Mouse (Mus musculus) embryo, embryonic 10.5 days (tissue): ENCODE measurements at regions not wholly inside any gene's neighbourhood (a gene's known extent, or its start where the extent isn't known, plus 50 kb on each side); places are given as distances from the start of the nearest gene placed in this dataset.
A peak's percentile ranks its signal among the peaks of the same experiment; 100 is the strongest.
"Not testable (repeated sequence)": the region's sequence is repeated elsewhere in the genome, so short reads cannot be mapped to it uniquely, and the experiment has no call there.

Experiments
- DNase-seq: peaks from one replicate; pipeline ENCODE4 v3.0.0-alpha.2; 2015; ENCODE audit warnings: low spot score

- DNase-seq: peak; percentile 73
Measured at GRCm38 (mm10) chr4:22131751-22132736, 200.9 kb downstream of the Faxc start.

DNA sequence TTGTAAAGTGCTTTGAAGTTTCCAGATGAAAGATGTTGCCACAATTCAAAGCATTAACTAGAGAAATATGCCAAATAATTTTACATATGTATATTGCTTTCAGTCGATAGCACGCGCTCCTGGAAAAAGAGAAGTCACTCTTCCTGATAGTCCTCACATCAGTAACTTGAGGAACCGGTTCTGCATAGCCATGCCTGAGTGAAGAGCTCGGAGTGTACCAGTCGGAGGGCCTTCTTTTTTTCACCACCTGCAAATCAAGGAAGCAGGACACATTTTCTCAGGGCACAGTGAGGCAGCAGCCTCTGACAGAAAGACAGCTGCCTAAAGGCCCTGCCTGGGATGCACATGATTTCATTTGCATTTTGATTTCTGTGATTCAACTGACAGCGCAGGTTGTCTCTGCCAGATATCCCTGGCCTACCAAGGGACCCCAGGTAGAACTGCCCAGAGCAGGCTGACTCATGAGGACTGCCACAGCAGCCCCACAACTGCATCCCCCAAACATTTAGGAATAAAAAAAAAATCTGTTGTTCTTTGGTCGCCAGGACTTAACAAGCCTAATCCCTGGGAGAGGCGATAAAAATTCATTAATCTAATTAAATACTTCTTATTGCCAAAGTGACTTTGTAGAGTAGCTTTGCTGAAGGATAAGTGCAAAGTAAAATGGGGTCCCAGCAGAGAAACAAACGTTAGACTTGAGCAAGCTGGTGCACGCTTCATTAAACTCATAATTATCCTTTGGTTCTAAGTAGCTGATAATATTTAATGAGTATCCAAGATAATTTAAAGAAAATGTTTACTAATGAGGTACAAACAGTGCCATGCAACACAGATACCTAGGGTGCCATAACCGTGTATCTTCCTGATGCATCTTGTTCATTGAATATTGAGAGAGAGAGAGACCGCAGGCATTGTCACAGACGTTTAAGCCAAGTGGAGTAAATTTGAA is 202.7 kb downstream of the Faxc start:
- DNase-seq: no peak

GRCm38 (mm10) chr4:22140122-22140521 is 209.0 kb downstream of the Faxc start:
- DNase-seq: no peak

GRCm38 (mm10) chr4:22143546-22143945 is 212.4 kb downstream of the Faxc start:
- no peak for DNase-seq

- DNase-seq: not testable (repeated sequence)
Measured at GRCm38 (mm10) chr4:22144834-22145233, 212.5 kb upstream of the Fbxl4 start.

GRCm38 (mm10) chr4:22146648-22147409 is 210.5 kb upstream of the Fbxl4 start:
- DNase-seq: no peak

DNA sequence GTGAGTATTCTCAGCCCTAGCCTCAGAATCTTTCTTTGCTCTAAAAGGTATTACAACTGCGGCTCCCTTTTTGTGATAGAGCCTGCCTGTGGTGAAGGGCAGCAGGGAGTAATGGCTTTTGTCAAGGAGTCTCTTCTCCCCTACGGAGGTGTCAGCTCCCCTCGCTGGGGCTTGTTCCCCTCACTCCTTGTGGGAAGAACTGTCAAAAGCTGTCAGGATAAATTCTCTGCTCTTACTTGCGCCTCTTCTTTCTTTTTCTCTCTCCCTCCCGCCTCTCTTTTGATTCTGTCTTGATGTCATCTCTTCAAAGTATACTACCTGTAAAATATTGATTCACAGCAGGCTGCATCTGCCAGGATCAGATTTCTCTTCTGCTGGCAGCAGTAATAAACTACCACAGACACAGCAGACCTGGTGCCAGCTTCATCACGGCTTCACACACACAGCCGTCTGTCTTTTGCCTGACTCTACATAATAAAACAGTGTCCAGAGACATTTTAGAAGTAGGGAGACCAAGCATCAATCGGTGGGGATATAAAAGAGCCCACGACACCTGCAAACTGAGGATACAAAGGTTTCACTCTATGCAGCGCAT is 205.3 kb upstream of the Fbxl4 start:
- DNase-seq: no peak

DNA sequence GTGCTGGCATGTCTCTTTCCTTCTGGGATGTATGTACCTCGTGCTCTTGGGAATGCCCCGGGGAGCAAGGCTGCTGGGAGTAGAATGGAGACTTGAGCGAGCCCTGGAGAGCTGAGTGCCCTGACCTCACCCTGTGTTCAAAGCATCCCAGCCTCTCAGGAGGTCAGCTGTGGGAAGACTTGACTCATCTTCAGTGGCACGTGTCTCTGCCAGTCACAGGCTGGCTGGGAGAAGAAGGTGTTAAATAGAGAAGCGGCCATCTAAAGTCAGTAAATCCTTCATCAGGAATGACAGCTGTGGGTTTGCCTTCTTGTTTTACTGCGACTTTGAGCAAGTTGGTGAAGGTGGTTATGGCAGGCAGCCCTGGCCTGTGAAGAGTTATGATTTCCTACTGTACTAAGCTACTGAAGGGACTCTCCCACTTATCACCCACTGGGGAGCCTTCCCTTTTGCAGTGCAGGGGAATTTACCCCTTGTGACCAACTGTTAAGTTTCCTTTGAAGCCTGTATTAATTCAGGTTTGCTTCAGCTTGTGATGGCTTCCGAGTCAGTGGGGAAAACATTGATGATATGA is 204.3 kb upstream of the Fbxl4 start:
- DNase-seq: no peak

DNA sequence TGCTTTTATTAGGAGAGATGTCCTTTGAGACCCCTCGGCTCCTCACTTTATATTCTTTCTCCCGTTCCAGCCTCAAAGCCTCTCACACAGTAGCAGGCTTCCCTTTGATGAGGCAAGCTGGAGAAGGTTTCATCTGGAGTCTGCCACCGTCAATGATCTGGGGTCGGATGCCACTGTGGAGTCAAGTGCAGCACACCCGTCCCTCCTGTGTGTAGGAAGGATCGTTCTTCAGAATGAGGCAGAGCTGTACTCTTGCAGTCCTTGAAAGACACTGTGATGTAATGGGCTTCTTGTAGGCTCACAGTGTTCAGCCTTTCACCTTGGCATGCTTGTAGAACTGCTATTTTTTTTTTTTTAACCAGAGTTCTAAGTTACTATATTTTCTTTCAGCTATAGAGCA is 203.7 kb upstream of the Fbxl4 start:
- no peak for DNase-seq

DNA sequence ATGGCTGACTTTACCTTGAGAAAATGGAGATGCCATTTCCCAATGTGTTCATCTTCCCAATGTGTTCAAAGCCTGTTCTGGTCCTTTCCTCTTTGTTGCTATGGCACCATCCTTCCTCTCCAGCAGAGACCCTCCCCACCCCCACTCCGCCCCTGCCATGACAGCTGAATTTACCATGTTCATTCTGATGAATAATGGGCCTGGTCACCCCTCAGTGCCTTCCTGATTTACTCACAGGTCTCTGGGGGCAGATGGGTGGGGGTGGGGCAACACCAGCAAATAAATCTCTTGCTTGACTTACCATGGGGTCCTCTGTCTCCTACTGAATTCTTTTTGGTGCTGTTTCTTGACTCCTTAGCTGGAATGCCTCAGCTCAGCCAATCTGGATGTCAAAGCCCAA is 170.9 kb upstream of the Fbxl4 start:
- DNase-seq: peak; percentile 44

- DNase-seq: no peak
Measured at GRCm38 (mm10) chr4:22188141-22189006, 169.0 kb upstream of the Fbxl4 start.

DNA sequence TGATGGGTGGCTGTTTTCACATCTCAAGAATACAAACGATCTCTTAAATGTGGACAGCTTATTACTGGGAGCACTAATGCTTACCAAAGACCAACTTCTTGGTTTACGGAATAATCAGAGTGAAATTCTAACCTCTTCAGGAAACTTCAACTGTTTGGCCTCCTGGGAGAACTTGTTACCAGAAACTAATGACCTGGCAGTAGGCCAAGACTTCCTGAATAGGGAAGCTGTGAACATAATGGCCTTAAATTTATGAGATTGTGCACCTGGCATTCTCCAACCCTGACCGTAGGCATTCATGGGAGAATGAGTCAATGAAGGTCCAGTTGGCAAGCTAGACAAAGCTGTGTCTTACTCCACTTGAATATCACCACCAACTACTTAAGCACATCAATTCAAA is 160.8 kb upstream of the Fbxl4 start:
- no peak for DNase-seq

DNA sequence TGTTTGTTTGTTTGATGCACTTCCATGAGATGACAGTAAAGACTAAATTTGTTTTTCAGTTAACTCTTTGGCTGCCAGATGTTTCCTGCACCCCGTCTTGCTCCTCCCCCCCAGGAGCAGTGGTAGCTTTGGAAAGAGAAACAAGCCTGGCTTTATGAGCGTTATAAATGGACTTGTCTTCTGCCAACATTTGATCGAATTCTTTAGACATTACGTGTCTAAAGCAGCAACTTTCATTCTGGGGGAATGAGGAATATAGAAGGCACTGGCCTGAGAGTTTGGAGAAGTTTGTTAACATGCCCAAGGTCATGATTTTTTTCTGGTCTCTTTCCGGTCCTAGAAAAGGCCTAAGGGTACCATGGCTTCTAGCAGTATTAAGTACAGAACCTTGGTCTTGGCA is 148.8 kb upstream of the Fbxl4 start:
- no peak for DNase-seq

DNA sequence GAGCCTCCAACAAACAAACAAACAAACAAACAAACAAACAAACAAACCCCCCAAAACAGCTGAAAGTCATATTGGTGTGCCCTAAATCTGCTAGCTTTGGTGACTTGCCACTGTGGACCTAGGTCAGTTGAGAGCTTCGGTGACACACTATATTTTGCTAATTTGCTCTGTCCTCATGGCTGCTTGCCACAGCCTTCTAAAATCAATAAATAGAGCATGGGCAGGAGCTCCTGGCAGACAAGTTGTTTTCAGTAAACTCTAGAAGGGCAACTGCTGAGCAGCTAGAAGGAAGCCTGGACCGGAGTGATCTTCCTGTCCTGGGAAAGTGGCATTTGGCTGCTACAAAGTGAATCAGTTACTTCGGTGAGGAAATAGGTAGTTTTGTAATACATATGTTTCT is 119.7 kb upstream of the Fbxl4 start:
- DNase-seq: no peak

DNA sequence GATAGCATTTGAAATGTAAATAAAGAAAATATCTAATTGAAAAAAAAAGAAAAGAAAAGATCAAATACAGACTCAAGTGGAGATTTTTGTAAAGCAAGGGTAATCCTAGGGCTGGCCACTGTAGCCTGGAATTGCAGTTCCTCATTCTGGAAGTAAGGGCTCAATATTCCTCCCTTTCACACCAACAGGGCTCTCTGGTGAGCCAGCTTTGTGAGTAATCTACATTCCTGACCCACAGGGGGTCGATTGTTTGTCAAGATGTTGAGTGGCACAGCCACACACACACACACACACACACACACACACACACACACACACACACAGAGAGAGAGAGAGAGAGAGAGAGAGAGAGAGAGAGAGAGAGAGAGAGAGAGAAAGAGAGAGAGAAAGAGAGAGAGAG is 107.1 kb upstream of the Fbxl4 start:
- not testable (repeated sequence) for DNase-seq

GRCm38 (mm10) chr4:22263903-22264302 is 93.4 kb upstream of the Fbxl4 start:
- DNase-seq: peak; percentile 13

- no peak for DNase-seq
Measured at GRCm38 (mm10) chr4:22269064-22269463, 88.3 kb upstream of the Fbxl4 start.

DNA sequence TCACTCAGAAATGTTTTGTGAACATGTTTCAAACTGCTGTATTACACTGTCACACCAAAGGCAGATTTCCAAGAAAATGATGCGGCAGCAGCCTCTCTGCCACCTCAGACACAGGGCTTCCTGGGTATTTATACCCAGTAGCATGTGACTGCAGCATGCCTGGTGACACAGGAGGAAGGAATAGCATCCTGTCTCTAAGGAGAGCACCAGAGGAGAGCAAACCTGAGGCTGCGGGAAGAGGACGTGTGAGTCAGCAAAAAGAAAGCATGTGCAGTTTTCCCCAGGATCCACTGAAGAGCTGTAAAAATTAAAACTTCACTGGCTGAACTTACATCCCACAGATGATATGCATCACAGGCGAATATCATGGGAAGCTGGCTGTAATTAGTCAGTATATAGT is 83.2 kb upstream of the Fbxl4 start:
- DNase-seq: no peak

GRCm38 (mm10) chr4:22282536-22283323 is 74.6 kb upstream of the Fbxl4 start:
- DNase-seq: no peak
